Mouse (Mus musculus): ENCODE results near the gene Bud31.
"Not testable (repeated sequence)": the region's sequence is repeated elsewhere in the genome, so short reads cannot be mapped to it uniquely, and the experiment has no call there.

Bud31 gene

GRCm38 (mm10) chr5:145139571-145140519, at the start of gene Bud31, which contains the start of gene Pdap1:
Bud31 (plus strand) TSS chr5:145140362.
Pdap1 (minus strand) TSS chr5:145140238.
- DNase-seq (ENCODE audit: low read depth): peak; percentile 95

- no peak for DNase-seq (ENCODE audit: low read depth)
Observed at GRCm38 (mm10) chr5:145096195-145096594, 44.0 kb upstream of the Bud31 start.

DNA sequence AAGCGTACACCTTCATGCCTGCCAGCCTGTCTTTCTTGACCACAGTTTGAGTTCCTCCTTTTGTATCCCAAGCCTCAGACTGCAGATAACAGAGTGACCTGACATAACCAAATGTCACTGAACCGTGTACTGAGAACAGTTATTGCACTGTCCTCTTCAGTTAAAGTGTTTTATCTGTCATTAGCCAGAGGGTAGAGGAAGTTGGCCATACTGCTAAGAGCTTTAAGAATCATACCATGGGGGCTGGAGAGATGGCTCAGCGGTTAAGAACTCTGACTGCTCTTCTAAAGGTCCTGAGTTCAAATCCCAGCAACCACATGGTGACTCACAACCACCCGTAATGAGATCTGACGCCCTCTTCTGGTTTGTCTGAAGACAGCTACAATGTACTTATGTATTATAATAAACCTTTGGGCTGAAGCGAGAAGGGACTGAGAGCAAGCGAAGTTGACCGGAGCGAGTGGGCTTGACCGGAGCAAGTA, 41.8 kb upstream of the Bud31 start:
- no peak for DNase-seq (ENCODE audit: low read depth)

DNA sequence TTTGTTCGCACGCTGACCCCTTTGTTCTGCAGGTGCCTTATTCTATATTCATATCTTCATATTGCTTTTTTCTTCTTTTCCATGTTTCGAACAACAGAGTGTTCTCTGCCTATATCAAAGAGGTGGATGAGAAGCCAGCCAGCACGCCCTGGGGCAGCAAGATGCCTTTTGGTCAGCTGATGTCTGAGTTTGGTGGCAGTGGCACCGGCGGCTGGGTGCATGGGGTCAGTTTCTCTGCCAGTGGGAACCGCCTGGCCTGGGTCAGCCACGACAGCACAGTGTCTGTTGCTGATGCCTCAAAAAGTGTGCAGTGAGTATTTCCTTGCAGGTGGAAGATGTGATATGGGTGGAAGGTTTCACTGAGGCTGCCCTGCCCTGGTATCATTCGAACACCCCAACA, 39.2 kb upstream of the Bud31 start:
- DNase-seq (ENCODE audit: low read depth): no peak

DNA sequence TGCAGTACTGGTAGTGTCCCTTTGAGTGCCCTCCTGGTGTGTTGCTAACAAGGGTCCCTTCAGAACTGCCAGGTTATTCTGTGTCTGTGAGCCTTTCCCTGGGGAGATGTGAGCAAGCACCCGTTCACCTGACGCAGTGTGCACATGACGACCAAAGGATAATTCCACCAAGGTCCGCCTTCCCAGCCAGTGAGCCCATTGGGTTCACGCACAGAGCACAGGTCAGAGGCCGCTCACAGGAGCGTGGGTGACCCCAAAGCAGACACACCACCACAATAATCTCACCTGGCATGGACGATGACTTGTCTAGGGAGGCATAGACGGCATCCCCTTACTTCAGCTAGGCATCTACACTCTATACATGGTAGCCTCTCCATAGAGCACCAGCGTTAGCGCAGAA, 38.7 kb upstream of the Bud31 start:
- not testable (repeated sequence) for DNase-seq (ENCODE audit: low read depth)

GRCm38 (mm10) chr5:145102706-145103105, 37.5 kb upstream of the Bud31 start:
- peak; percentile 67 for DNase-seq (ENCODE audit: low read depth)

- DNase-seq (ENCODE audit: low read depth): no peak
Observed at GRCm38 (mm10) chr5:145104328-145104727, 35.8 kb upstream of the Bud31 start.

DNA sequence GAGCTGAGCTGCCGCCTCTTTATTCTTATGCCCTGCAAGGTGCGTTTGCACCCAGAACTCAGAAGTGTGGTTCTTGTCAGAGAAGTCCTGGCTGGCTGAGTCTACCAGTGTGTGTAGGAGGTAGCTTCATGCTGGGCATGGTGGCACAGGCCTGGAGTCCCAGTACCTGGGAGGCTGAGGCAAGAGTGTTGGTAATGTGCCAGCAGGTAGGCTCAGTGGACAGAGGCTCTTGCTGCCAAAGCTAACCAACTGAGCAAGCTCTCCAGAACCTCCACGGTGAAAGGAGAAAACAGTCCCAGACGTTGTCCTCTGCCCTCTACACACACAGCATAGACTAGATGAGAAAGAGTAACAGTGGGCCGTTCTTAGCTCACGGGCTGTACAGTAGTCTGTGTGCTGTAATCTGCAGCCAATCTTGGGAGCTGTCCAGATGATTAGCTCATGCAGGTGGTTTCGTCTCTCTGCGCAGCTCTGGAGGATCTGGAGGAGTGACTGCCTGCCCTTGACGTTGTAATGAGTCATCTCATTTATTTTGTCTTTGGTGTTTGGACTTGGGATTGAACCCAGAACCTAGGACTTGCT, 34.4 kb upstream of the Bud31 start:
- DNase-seq (ENCODE audit: low read depth): no peak

GRCm38 (mm10) chr5:145110401-145110800, 29.8 kb upstream of the Bud31 start:
- no peak for DNase-seq (ENCODE audit: low read depth)

DNA sequence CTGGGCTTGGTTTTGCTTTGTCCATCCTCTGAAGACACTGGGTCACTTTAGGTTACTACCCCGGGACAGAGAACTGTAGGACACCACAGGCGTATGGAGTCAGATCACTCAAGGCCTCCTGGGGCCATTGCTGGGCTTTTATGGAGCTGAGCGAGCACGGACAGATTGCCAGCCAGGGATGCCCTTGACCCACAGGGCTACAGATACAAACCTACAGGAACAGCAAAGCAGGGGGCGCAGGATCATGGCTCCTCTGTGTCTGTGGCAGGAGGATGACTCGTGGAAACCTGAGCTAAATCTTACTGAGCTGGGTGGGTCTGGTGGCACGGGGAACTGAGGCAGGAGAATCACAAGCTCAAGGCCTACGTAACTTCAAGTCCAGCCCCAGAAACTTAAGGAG, 27.6 kb upstream of the Bud31 start:
- DNase-seq (ENCODE audit: low read depth): no peak

- DNase-seq (ENCODE audit: low read depth): peak; percentile 47
Observed at GRCm38 (mm10) chr5:145113416-145113815, 26.7 kb upstream of the Bud31 start.

DNA sequence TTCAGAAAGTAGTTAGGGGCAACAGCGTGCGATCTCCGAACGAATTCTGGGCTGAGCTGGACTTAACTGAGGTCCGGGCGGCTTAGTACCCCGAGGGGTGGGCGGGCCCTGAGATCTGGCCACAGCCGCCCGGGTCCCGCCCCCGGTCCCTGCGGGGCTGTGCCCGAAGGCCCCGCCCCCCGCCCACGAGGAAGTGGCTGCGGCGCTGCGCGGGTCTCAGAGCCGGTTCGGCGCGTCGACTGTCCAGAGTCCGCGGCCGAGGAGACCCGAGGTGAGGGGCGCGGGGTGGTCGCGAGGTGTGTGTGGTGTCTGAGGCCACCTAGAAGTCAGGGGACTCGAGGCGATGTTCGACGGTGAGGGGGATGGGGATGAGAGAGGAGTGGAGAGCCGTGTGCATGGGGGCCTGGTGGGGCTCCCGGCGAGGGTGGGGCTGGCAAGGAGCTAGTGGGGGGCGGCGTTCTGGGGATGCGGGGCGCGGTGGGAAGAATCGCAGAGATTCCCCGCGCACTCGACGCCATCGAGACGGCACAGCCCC, 26.0 kb upstream of the Bud31 start, which contains the start of gene Arpc1b:
Arpc1b (plus strand) TSS at position 145 of the 535 bp plus-strand sequence.
- peak; percentile 91 for DNase-seq (ENCODE audit: low read depth)

GRCm38 (mm10) chr5:145114606-145115473, 25.3 kb upstream of the Bud31 start:
- peak; percentile 80 for DNase-seq (ENCODE audit: low read depth)

- no peak for DNase-seq (ENCODE audit: low read depth)
Observed at GRCm38 (mm10) chr5:145115736-145116135, 24.4 kb upstream of the Bud31 start.

DNA sequence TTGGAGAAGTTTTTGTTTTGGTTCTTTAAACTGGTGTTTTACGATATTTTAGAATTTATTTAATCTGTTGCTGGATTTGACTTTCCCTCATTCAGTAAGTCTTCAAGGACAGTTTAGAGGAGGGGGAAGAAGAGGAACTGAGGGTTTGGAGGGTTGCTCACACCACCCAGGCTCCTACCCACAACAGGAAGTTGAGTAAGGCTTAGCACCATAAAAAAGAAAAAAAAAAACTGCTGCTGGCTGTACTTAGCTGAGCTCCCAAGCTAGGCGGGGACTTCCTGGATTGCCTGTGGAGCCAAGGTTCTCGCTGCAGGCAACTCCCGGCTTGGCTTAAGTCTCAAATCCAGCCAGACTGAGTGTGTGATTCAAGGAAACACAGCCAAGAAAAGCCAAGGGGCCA, 23.8 kb upstream of the Bud31 start:
- DNase-seq (ENCODE audit: low read depth): peak; percentile 92

DNA sequence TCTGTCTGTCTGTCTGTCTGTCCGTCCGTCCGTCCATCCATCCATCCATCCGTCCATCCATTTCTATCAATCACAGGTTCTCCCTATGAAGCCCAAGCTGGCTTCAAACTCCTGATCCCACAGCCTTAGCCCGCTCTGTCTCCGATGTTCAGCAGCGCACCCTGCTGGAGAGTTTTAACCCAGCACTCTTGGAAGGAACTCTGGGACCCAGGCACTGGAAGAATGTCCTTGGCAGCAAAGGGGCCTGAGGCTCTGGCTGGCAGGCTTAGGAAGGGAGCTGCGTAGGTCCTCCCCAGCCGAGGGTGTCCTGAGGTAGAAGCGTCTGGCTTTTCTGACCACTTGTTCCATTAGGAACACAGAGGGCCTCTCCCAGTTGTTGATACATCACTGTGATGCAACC, 23.2 kb upstream of the Bud31 start:
- peak; percentile 87 for DNase-seq (ENCODE audit: low read depth)

DNA sequence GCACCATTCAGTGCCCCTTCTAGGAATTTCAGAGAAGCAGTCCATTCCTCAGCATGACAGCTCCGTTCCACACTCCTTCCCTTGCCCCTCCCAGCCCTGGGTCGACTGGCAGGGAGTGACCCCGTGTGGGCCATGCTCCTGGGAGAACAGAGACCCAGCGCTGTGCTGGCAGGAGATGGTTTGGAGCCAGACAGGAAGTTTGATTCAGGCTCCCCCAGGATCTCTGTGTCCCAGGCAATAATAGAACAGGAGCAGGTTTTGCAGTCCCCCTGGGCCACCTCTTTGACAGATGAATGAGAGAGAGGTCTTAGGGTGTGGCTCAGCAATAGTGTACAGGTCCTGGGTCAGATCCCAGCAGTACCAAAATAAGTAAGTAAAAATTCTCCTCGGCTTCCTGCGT, 22.2 kb upstream of the Bud31 start:
- DNase-seq (ENCODE audit: low read depth): no peak

DNA sequence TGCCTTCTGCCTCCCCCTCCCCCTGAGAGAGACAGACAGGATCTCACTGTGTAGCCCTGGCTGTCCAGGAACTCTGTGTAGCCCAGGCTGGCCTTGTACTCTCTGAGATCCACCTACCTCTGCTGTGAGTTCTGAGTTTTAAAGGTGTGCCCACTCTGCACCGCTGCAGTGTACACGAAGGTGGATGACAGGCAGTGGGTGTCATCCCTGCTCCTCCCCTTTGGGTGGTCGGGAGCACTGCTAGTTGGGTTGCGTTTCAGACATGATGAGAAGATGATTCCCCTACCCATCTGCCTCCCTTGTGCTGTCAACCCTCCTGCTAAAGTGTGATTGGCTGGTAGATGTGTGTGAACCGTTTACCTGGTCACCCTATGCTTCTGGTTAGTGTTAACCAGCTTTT, 21.7 kb upstream of the Bud31 start:
- no peak for DNase-seq (ENCODE audit: low read depth)

- peak; percentile 39 for DNase-seq (ENCODE audit: low read depth)
Observed at GRCm38 (mm10) chr5:145119385-145119784, 20.8 kb upstream of the Bud31 start.

DNA sequence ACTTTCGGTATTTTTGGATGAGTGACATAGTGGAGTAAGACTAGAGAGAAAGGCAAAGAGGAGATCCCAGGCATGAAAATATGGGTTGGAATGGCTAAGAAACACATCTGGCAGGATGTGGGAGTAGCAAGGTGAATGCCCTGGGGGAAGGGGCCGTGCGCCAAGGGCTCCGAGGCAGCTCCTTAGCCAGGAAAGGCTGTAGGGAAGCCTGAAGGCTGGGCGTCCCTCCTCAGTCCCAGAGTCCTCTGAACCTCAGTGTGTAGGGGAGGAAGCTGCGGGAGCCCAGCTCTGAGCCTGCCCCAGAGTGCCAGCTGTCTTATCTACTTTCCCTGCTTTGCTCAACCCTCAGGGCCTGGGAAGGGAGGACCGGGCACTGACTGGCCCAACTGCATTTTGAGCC, 19.2 kb upstream of the Bud31 start:
- DNase-seq (ENCODE audit: low read depth): no peak

DNA sequence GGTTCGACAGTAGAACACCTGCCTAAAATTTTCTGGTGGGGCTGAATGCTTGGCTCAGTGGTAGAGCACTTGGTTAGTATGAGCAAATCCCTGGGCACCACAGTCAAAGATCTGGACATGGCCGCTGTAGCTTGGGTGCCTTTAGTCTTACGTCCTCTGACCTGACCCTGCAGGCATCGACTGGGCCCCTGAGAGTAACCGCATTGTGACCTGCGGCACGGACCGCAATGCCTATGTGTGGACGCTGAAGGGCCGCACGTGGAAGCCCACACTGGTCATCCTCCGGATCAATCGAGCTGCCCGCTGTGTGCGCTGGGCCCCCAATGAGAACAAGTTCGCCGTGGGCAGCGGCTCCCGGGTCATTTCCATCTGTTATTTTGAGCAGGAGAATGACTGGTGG, 16.8 kb upstream of the Bud31 start:
- DNase-seq (ENCODE audit: low read depth): no peak

DNA sequence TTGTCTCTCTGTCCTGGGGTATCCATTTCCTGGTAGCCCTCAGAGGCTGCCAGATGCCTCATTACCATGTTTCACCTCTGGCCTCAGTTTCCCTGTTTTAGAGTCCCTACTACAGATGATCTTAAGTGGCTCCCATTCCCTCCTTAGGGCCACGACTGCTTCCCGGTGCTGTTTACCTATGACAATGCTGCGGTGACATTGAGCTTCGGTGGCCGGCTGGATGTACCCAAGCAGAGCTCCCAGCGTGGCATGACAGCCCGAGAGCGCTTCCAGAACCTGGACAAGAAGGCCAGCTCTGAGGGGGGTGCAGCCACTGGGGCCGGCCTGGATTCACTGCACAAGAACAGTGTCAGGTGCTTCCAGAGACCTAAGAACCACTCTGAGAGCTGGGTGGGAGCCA, 13.6 kb upstream of the Bud31 start:
- DNase-seq (ENCODE audit: low read depth): no peak

Measured in NIH3T3 (cell line).